Mouse (Mus musculus) myocyte (in vitro differentiated cells): ENCODE results near the gene Tom1l1. TPM values are rescaled to one million over a fixed set of nuclear protein-coding genes. Genes with fewer than 3 reads are reported as not detected.

Experiments
- H3K27me3 ChIP-seq: one replicate; pipeline ENCODE4 v1.6.1; 2011; ENCODE audit not compliant: control insufficient read depth, insufficient read depth, insufficient read length
- H3K36me3 ChIP-seq: one replicate; pipeline ENCODE4 v1.6.1; 2011; ENCODE audit not compliant: control insufficient read depth, insufficient read depth
- H3K4me2 ChIP-seq: one replicate; pipeline ENCODE4 v1.6.1; 2011; ENCODE audit warnings: low read depth, control low read depth
- H3K4me3 ChIP-seq: one replicate; pipeline ENCODE4 v1.5.1; 2011; ENCODE audit warnings: mild to moderate bottlenecking, control low read depth, moderate library complexity
- H3K79me2 ChIP-seq: one replicate; pipeline ENCODE4 v1.6.1; 2011; ENCODE audit not compliant: control insufficient read depth, insufficient read depth
- H3ac ChIP-seq: one replicate; pipeline ENCODE4 v1.6.1; 2011; ENCODE audit not compliant: control insufficient read depth, insufficient read length
- CEBPB ChIP-seq: IDR thresholded peaks from 2 replicates; pipeline ENCODE4 v1.6.1; 2011; ENCODE audit warnings: mild to moderate bottlenecking, moderate library complexity; ENCODE audit not compliant: poor library complexity, insufficient read depth, severe bottlenecking
- E2F4 ChIP-seq: IDR thresholded peaks from one replicate; pipeline ENCODE4 v1.6.1; 2011; ENCODE audit warnings: mild to moderate bottlenecking, control low read depth, moderate library complexity; ENCODE audit not compliant: insufficient read depth
- MAX ChIP-seq: IDR thresholded peaks from one replicate; pipeline ENCODE4 v1.6.1; 2011; ENCODE audit warnings: low read depth, mild to moderate bottlenecking, control low read depth
- MYOD1 ChIP-seq, 3 experiments: IDR thresholded peaks; one replicate each; pipeline ENCODE4 v1.6.1; 2011; ENCODE audit warnings: control low read depth in 2 of 3, low read depth in 2 of 3, mild to moderate bottlenecking in 2 of 3, moderate library complexity in 1 of 3; ENCODE audit not compliant: insufficient read length in 2 of 3, control insufficient read depth in 1 of 3
- MYOG ChIP-seq, 3 experiments: IDR thresholded peaks; one replicate each; pipeline ENCODE4 v1.6.1; 2011; ENCODE audit warnings: control low read depth in 2 of 3, low read depth in 2 of 3, mild to moderate bottlenecking in 2 of 3; ENCODE audit not compliant: insufficient read length in 2 of 3, control insufficient read depth in 1 of 3, insufficient read depth in 1 of 3
- POLR2A ChIP-seq: IDR thresholded peaks from one replicate; pipeline ENCODE4 v1.6.1; 2011; ENCODE audit warnings: low read depth, mild to moderate bottlenecking, control low read depth, moderate library complexity; ENCODE audit not compliant: insufficient read length
- POLR2AphosphoS2 ChIP-seq: IDR thresholded peaks from one replicate; pipeline ENCODE4 v1.6.1; 2011; ENCODE audit warnings: low read depth, control low read depth; ENCODE audit not compliant: insufficient read length
- REST ChIP-seq: IDR thresholded peaks from one replicate; pipeline ENCODE4 v1.6.1; 2011; ENCODE audit warnings: mild to moderate bottlenecking, control low read depth, moderate library complexity; ENCODE audit not compliant: insufficient read depth, insufficient read length
- SRF ChIP-seq: IDR thresholded peaks from one replicate; pipeline ENCODE4 v1.6.1; 2011; ENCODE audit warnings: low read depth; ENCODE audit not compliant: control insufficient read depth, insufficient read length
- TCF12 ChIP-seq: IDR thresholded peaks from one replicate; pipeline ENCODE4 v1.6.1; 2011; ENCODE audit warnings: mild to moderate bottlenecking, control low read depth; ENCODE audit not compliant: poor library complexity, insufficient read depth, severe bottlenecking
- TCF3 ChIP-seq: IDR thresholded peaks from one replicate; pipeline ENCODE4 v1.6.1; 2011; ENCODE audit warnings: low read depth, control low read depth; ENCODE audit not compliant: insufficient read length
- USF1 ChIP-seq: IDR thresholded peaks from one replicate; pipeline ENCODE4 v1.6.1; 2011; ENCODE audit warnings: low read depth, mild to moderate bottlenecking, control low read depth, moderate library complexity
- polyA plus RNA-seq: library from polyadenylated mRNA; unstranded; fragments of >200 nt; fragmentation: generic; extraction: Trizol; gene quantifications from one replicate; pipeline ENCODE4 v1.2.1, GENCODE M21; 2012; ENCODE audit warnings: missing spikeins

The Tom1l1 gene
- polyA plus RNA-seq, 1 experiment: 2.7 TPM

DNA sequence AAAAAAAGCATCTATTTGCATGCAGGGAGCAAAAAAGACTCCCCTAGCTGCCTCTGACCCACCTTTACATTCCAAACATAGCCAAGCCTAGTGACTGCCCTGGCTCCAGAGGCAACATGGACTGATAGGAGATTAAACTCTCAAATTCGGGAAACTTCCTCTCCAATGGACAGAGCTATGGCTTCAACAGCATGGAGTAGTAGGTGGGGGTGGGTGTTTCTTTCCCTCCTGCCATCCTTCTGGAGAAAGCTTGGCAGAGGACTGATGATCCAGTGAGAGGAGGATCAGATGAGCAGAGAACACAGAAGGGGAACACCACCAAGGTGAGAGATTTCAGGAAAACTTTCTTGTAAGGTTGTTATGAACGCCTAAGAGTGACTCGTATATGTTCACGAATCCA is 35.6 kb downstream of the Tom1l1 start:
- Histone ChIP-seq H3K36me3 (peaks cover 17% of the 10 kb centered on the region), H3K79me2 (no peaks in the 10 kb centered on the region), H3ac (no peak overlapping the region), H3K4me2 (no peak overlapping the region), H3K4me3 (no peak overlapping the region), H3K27me3 (no peaks in the 10 kb centered on the region)
- no peak for TF ChIP-seq TCF3
- TF ChIP-seq TCF12: no peak
- TF ChIP-seq USF1: no peak
- no peak for TF ChIP-seq MYOG (IDR thresholded peaks at IDR 0.05; ENCODE audit: control insufficient read depth in 1 of 3, insufficient read depth in 1 of 3, insufficient read length in 2 of 3, low read depth in 2 of 3)
- no peak for TF ChIP-seq MAX
- no peak for TF ChIP-seq REST
- TF ChIP-seq POLR2AphosphoS2: no peak
- TF ChIP-seq SRF: no peak
- no peak for TF ChIP-seq E2F4
- no peak for TF ChIP-seq POLR2A
- TF ChIP-seq MYOD1 (IDR thresholded peaks at IDR 0.05; ENCODE audit: control insufficient read depth in 1 of 3, insufficient read length in 2 of 3, low read depth in 2 of 3): no peak
- no peak for TF ChIP-seq CEBPB

GRCm38 (mm10) chr11:90650231-90650885 is 37.8 kb downstream of the Tom1l1 start:
- H3ac ChIP-seq: no peak overlapping the region
- peaks cover 34% of the 10 kb centered on the region for H3K36me3 ChIP-seq
- H3K4me3 ChIP-seq: no peak overlapping the region
- no peak overlapping the region for H3K4me2 ChIP-seq
- H3K27me3 ChIP-seq: no peaks in the 10 kb centered on the region
- H3K79me2 ChIP-seq: no peaks in the 10 kb centered on the region
- TF ChIP-seq MYOG (IDR thresholded peaks at IDR 0.05; ENCODE audit: control insufficient read depth in 1 of 3, insufficient read depth in 1 of 3, insufficient read length in 2 of 3, low read depth in 2 of 3): no peak
- no peak for TF ChIP-seq SRF
- TF ChIP-seq MAX: no peak
- no peak for TF ChIP-seq POLR2A

GRCm38 (mm10) chr11:90649777-90650176 is 38.4 kb downstream of the Tom1l1 start:
- Histone ChIP-seq H3K79me2 (no peaks in the 10 kb centered on the region), H3K27me3 (no peaks in the 10 kb centered on the region), H3K4me3 (no peak overlapping the region), H3K36me3 (peaks cover 40% of the 10 kb centered on the region), H3K4me2 (no peak overlapping the region), H3ac (no peak overlapping the region)
- TF ChIP-seq POLR2A (no peak), CEBPB (no peak), MYOG (IDR thresholded peaks at IDR 0.05; ENCODE audit: control insufficient read depth in 1 of 3, insufficient read depth in 1 of 3, insufficient read length in 2 of 3, low read depth in 2 of 3) (no peak), USF1 (no peak), MYOD1 (IDR thresholded peaks at IDR 0.05; ENCODE audit: control insufficient read depth in 1 of 3, insufficient read length in 2 of 3, low read depth in 2 of 3) (no peak), REST (no peak), POLR2AphosphoS2 (peak; percentile 20), MAX (no peak)

- Histone ChIP-seq H3K27me3 (no peaks in the 10 kb centered on the region), H3K4me2 (peak overlapping the region; percentile 81), H3K36me3 (peaks cover under 1% of the 10 kb centered on the region), H3K4me3 (peak overlapping the region; percentile 82), H3K79me2 (peaks cover 32% of the 10 kb centered on the region), H3ac (peak overlapping the region; percentile 93)
- no peak for TF ChIP-seq POLR2A
- TF ChIP-seq TCF3: no peak
- TF ChIP-seq CEBPB: no peak
- TF ChIP-seq MAX: no peak
- TF ChIP-seq POLR2AphosphoS2: no peak
- no peak for TF ChIP-seq E2F4
- peak in 1 of 3 experiments; percentile 6 for TF ChIP-seq MYOD1 (IDR thresholded peaks at IDR 0.05; ENCODE audit: control insufficient read depth in 1 of 3, insufficient read length in 2 of 3, low read depth in 2 of 3)
These were observed 49.8 kb downstream of the Tom1l1 start for GRCm38 (mm10) chr11:90638312-90638830.

- H3ac ChIP-seq: peak within 1 kb of the TSS; percentile 93
- H3K4me2 ChIP-seq: peak within 1 kb of the TSS; percentile 81
- no peaks in the 10 kb centered on the region for H3K27me3 ChIP-seq
- H3K36me3 ChIP-seq: no peaks in the 10 kb centered on the region
- peaks cover 32% of the 10 kb centered on the region for H3K79me2 ChIP-seq
- no peak for TF ChIP-seq MAX
- peak; percentile 75 for TF ChIP-seq POLR2A
- TF ChIP-seq E2F4: no peak
- H3K4me3 ChIP-seq: peak within 1 kb of the TSS; percentile 82
These were observed 50.5 kb downstream of the Tom1l1 start, which contains the start of the genes Stxbp4 and Cox11 for GRCm38 (mm10) chr11:90637440-90638311. Gene Stxbp4, minus strand, starts transcription at chr11:90638084. Gene Cox11, plus strand, starts transcription at chr11:90638173.
